Mouse (Mus musculus): Measurements from ENCODE around the gene Stard3nl. TPM values are rescaled to one million over a fixed set of nuclear protein-coding genes. Genes with fewer than 3 reads are reported as not detected.

The Stard3nl gene
- polyA plus RNA-seq, 1 experiment, result not detected

DNA sequence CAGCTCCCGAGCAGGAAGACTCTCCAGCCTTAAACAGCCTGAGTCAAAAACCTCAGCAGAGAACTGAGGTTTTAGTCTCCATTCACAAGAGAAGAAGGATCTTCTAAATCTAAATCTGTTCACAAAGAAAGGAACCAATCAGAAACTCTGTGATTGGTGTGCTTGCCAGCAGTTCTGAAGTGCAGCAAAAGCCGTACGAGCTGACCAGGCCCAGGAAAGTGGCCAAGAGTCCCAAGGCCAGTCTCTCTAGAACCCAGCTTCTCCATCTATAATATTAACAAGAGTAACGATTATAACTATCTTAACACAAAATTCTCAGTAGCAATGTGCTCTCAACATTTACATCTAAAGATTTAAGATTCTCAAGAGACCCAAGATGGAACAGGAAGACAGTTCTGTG, 4.0 kb downstream of the Stard3nl start:
- TF ChIP-seq POLR2A (IDR thresholded peaks at IDR 0.05; ENCODE audit: insufficient read depth, low read depth, low read length) (no peak), CTCF (IDR thresholded peaks at IDR 0.05; ENCODE audit: insufficient read depth, low read depth, low read length) (no peak)
- 55% methylated on average over 4 of the region's 4 CpGs for WGBS
- Histone ChIP-seq H3K4me1 (ENCODE audit: control insufficient read depth, insufficient read depth, low read length) (peaks cover 12% of the 10 kb centered on the region), H3K4me3 (ENCODE audit: insufficient read depth, low read depth, low read length) (no peak overlapping the region), H3K27ac (ENCODE audit: insufficient read depth, low read depth, low read length) (no peak overlapping the region)

DNA sequence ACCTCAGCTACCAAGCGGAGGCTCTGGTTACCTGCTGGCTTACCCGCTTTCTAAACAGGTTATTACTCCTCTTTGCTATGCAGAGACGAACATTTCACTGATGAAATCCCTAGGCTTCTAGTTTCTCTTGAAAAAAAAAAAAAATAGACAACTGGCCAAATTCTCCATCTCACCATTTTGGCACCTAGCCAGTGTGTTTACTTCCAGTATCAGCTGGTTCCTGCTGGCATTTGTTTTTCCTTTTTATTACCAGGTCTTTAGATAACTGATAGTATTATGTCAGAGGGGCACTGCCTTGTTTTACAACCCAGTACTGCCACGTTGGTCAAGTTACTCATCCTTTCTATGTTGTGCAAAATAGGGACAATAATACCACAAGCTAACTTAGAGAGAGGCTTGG, 5.3 kb downstream of the Stard3nl start:
- H3K4me1 ChIP-seq (ENCODE audit: control insufficient read depth, insufficient read depth, low read length), result peaks cover 14% of the 10 kb centered on the region
- H3K27ac ChIP-seq (ENCODE audit: insufficient read depth, low read depth, low read length), result no peak overlapping the region
- WGBS, result 73% methylated on average over 4 of the region's 4 CpGs
- TF ChIP-seq POLR2A (IDR thresholded peaks at IDR 0.05; ENCODE audit: insufficient read depth, low read depth, low read length), result no peak
- TF ChIP-seq CTCF (IDR thresholded peaks at IDR 0.05; ENCODE audit: insufficient read depth, low read depth, low read length), result no peak
- no peak overlapping the region for H3K4me3 ChIP-seq (ENCODE audit: insufficient read depth, low read depth, low read length)

GRCm38 (mm10) chr13:19389896-19390295, 5.7 kb downstream of the Stard3nl start:
- TF ChIP-seq CTCF (IDR thresholded peaks at IDR 0.05; ENCODE audit: insufficient read depth, low read depth, low read length), result no peak
- no peak for TF ChIP-seq POLR2A (IDR thresholded peaks at IDR 0.05; ENCODE audit: insufficient read depth, low read depth, low read length)
- H3K4me3 ChIP-seq (ENCODE audit: insufficient read depth, low read depth, low read length), result no peak overlapping the region
- H3K27ac ChIP-seq (ENCODE audit: insufficient read depth, low read depth, low read length), result no peak overlapping the region
- 62% methylated on average over 12 of the region's 12 CpGs for WGBS
- H3K4me1 ChIP-seq (ENCODE audit: control insufficient read depth, insufficient read depth, low read length), result peaks cover 14% of the 10 kb centered on the region

DNA sequence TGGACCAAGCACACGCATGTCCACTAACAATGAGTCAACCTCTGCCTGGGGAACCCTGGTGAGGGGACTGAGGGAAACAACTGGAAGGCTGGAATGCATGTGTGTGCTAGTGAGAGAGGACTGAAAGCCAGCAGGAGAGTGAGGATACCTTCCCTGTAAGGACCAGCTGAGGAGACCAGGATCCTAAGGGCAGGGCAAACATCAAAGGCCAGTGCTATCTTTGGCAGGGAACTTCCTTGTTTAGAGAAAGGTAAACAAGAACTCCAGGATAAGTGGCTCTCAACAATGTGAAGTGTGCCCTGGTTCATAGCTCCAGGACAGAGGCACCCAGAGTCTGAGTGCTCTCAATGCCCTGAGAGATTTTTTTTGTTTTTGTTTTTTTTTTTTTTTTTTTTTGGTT, 6.2 kb downstream of the Stard3nl start:
- TF ChIP-seq CTCF (IDR thresholded peaks at IDR 0.05; ENCODE audit: insufficient read depth, low read depth, low read length) (no peak), POLR2A (IDR thresholded peaks at IDR 0.05; ENCODE audit: insufficient read depth, low read depth, low read length) (no peak)
- Histone ChIP-seq H3K4me1 (ENCODE audit: control insufficient read depth, insufficient read depth, low read length) (peaks cover 14% of the 10 kb centered on the region), H3K27ac (ENCODE audit: insufficient read depth, low read depth, low read length) (no peak overlapping the region), H3K4me3 (ENCODE audit: insufficient read depth, low read depth, low read length) (no peak overlapping the region)
- WGBS, result 97% methylated on average over 1 of the region's 1 CpGs

GRCm38 (mm10) chr13:19385226-19385625, 10.4 kb downstream of the Stard3nl start:
- H3K4me1 ChIP-seq (ENCODE audit: control insufficient read depth, insufficient read depth, low read length), result peaks cover 11% of the 10 kb centered on the region; the same call in 1 of the 2 replicates
- no peak overlapping the region for H3K4me3 ChIP-seq (ENCODE audit: insufficient read depth, low read depth, low read length)
- no peak overlapping the region for H3K27ac ChIP-seq (ENCODE audit: insufficient read depth, low read depth, low read length)
- TF ChIP-seq POLR2A (IDR thresholded peaks at IDR 0.05; ENCODE audit: insufficient read depth, low read depth, low read length) (no peak), CTCF (IDR thresholded peaks at IDR 0.05; ENCODE audit: insufficient read depth, low read depth, low read length) (no peak)
- 93% methylated on average over 4 of the region's 4 CpGs for WGBS

DNA sequence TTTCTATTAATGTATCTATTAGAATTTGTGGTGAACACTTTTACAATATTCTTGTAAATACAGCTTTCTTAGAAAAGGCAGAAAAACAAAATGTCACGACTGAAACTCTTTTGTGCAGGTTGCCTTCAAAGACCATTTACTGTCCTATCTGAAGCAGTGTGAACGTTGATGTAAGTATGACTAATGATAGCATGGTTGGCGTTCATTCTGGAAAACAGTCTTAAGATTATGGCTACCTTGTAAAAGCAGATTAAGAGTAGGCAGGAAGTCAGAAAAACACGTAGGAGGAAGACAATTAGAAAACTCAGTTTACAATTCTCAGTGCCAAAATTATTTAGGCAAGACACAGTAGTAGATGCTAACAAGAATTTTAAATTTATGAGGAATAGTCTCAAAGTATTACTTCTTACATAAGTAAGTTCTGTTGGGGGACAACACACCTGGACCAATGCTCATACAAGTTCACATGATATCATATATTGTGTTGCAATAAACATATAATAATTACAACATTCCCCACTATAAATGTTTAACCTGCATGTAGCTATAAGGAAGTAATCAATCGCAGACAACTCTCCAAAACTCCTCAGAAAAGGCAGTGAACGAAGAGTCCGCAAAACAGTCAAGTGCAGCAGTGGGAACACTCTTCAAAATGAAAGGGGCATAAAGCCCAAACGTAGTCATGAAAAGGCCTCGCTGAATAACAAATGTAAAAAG, 14.3 kb downstream of the Stard3nl start:
- peaks cover 2% of the 10 kb centered on the region; the same call in 1 of the 2 replicates for H3K4me1 ChIP-seq (ENCODE audit: control insufficient read depth, insufficient read depth, low read length)
- 68% methylated on average over 9 of the region's 9 CpGs for WGBS
- H3K4me3 ChIP-seq (ENCODE audit: insufficient read depth, low read depth, low read length), result no peak overlapping the region
- H3K27ac ChIP-seq (ENCODE audit: insufficient read depth, low read depth, low read length), result no peak overlapping the region
- TF ChIP-seq POLR2A (IDR thresholded peaks at IDR 0.05; ENCODE audit: insufficient read depth, low read depth, low read length), result no peak
- no peak for TF ChIP-seq CTCF (IDR thresholded peaks at IDR 0.05; ENCODE audit: insufficient read depth, low read depth, low read length)

DNA sequence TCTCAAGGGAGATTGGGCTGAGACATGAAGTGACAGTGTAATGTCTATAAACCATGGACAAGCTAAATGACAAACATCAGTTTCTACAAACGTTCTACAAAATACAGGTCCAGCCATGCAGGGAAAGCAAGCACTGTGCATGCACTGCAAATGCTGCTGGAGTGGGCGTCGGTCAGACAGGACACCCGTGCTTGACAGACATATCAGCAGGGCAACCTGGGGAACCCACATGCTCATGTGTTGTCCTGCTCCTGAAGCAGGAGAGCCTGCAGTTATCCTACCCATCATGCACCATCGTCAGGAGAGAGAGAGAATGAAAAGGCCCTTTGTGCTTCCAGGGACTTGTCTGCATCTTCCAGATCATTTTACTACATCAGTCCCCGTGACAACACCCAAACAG, 16.3 kb downstream of the Stard3nl start:
- no peak for TF ChIP-seq POLR2A (IDR thresholded peaks at IDR 0.05; ENCODE audit: insufficient read depth, low read depth, low read length)
- no peak for TF ChIP-seq CTCF (IDR thresholded peaks at IDR 0.05; ENCODE audit: insufficient read depth, low read depth, low read length)
- WGBS, result 72% methylated on average over 6 of the region's 6 CpGs
- H3K27ac ChIP-seq (ENCODE audit: insufficient read depth, low read depth, low read length), result no peak overlapping the region
- H3K4me3 ChIP-seq (ENCODE audit: insufficient read depth, low read depth, low read length), result no peak overlapping the region
- peaks cover 2% of the 10 kb centered on the region; the same call in 1 of the 2 replicates for H3K4me1 ChIP-seq (ENCODE audit: control insufficient read depth, insufficient read depth, low read length)

GRCm38 (mm10) chr13:19372133-19372729, 23.4 kb downstream of the Stard3nl start:
- Histone ChIP-seq H3K27ac (ENCODE audit: insufficient read depth, low read depth, low read length) (no peak overlapping the region), H3K4me1 (ENCODE audit: control insufficient read depth, insufficient read depth, low read length) (peaks cover 4% of the 10 kb centered on the region; the same call in 1 of the 2 replicates), H3K4me3 (ENCODE audit: insufficient read depth, low read depth, low read length) (no peak overlapping the region)
- TF ChIP-seq CTCF (IDR thresholded peaks at IDR 0.05; ENCODE audit: insufficient read depth, low read depth, low read length), result no peak
- no peak for TF ChIP-seq POLR2A (IDR thresholded peaks at IDR 0.05; ENCODE audit: insufficient read depth, low read depth, low read length)
- 55% methylated on average over 8 of the region's 8 CpGs for WGBS

GRCm38 (mm10) chr13:19368817-19369216, 26.8 kb downstream of the Stard3nl start:
- 52% methylated on average over 6 of the region's 6 CpGs for WGBS

More at GRCm38 (mm10) chr13:19368817-19369216, 26.8 kb downstream of the Stard3nl start:
- Histone ChIP-seq H3K27ac (ENCODE audit: insufficient read depth, low read depth, low read length) (no peak overlapping the region), H3K4me3 (ENCODE audit: insufficient read depth, low read depth, low read length) (no peak overlapping the region), H3K4me1 (ENCODE audit: control insufficient read depth, insufficient read depth, low read length) (peaks cover 2% of the 10 kb centered on the region; the same call in 1 of the 2 replicates)
- no peak for TF ChIP-seq CTCF (IDR thresholded peaks at IDR 0.05; ENCODE audit: insufficient read depth, low read depth, low read length)
- no peak for TF ChIP-seq POLR2A (IDR thresholded peaks at IDR 0.05; ENCODE audit: insufficient read depth, low read depth, low read length)

Data from olfactory bulb, adult 2 months (tissue).